Mouse (Mus musculus) liver, embryonic 14.5 days (tissue): ENCODE data around the gene As3mt.

Source experiments
- CTCF ChIP-seq: IDR thresholded peaks from 2 replicates; pipeline ENCODE4 v1.5.1; 2016; ENCODE audit warnings: antibody characterized with exemption, low read depth, control low read depth
- EP300 ChIP-seq: IDR thresholded peaks from 2 replicates; pipeline ENCODE4 v1.6.1; 2016; ENCODE audit warnings: antibody characterized with exemption, low read depth

DNA sequence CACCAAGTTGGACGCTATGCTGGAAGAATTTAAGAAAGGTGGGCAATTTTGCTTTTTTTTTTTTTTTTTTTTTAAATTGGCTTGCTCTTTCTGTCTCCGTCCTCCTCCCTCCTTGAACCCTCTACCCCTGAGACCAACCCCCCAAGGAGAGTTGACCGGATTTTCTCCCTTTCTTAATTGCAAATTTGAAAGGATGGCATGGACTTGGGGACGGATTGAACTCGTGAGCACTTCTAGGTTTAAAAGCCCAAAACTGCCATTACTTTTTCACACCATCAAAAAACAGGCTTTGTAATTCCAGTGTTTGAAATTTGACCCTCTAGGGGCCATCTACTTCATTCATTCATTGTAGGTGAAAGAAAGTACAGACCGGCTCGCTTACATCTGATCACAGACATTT, 56.1 kb downstream of the As3mt start:
- TF ChIP-seq CTCF = no peak
- no peak for TF ChIP-seq EP300
